Mouse (Mus musculus): Measurements from ENCODE around the gene Recql5.
"Not testable (repeated sequence)": the region's sequence is repeated elsewhere in the genome, so short reads cannot be mapped to it uniquely, and the experiment has no call there.

The Recql5 gene

GRCm38 (mm10) chr11:115857146-115857545 lies 76.1 kb downstream of the Recql5 start:
- not testable (repeated sequence) for DNase-seq

GRCm38 (mm10) chr11:115854674-115855073 lies 78.6 kb downstream of the Recql5 start:
- no peak for DNase-seq

GRCm38 (mm10) chr11:115845819-115846218 lies 87.5 kb downstream of the Recql5 start:
- DNase-seq = no peak

- no peak for DNase-seq
Observed at GRCm38 (mm10) chr11:115844240-115844639, 89.0 kb downstream of the Recql5 start.

GRCm38 (mm10) chr11:115843891-115844239 lies 89.4 kb downstream of the Recql5 start:
- no peak for DNase-seq

GRCm38 (mm10) chr11:115843141-115843890 lies 90.0 kb downstream of the Recql5 start:
- no peak for DNase-seq
